Mouse (Mus musculus) right cerebral cortex, postnatal 10 days (tissue): ENCODE measurements around the gene Pde8b.

Experiments
- DNase-seq, 2 experiments: peaks; one replicate each; pipeline ENCODE4 v3.0.0; 2021; ENCODE audit warnings: low spot score in 2 of 2

Pde8b gene

GRCm38 (mm10) chr13:95249511-95250456 lies at the start of gene Pde8b:
Gene Pde8b, minus strand, starts transcription at chr13:95250336.
- peak in 1 of 2 experiments; percentile 38 for DNase-seq

- DNase-seq = no peak
Observed at GRCm38 (mm10) chr13:95291983-95292382, 41.8 kb upstream of the Pde8b start.

DNA sequence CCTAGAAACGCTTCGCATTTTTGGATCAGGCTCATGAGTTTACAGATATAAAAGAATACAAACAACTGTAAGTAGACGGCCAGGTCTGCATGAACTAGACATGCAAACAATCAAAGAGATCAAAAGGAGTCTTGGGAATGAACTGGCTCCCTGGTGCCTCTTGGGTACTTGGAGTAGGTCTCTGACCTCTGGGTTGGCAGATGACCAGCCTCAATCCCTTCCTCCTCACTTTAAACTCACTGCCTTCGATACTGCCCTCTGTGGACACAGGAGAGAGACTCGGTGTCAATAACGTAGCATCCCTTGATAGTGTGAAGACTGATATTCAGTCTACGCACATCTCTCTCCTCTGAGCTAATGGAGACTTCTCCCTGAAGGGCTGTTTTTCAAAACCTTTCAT lies 37.9 kb upstream of the Pde8b start:
- no peak for DNase-seq

DNA sequence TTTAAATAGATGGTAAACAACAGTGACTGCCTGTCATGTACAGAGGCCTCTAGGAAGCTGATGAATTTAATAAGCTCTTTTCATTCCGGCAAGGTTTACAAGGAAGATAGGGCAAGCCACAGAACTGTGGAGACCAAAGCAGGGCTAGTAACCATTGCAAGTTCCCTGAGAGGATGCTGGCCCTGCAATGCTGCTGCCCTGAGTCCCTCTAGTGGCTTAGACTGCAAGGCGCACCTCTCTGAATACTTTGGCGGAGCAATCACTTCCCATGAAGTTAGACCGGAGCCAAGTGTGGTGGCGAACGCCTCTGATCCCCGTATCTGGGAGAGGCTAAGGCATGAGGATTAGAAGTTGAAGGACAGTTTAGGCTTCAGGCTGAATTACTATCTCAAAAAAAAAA lies 36.9 kb upstream of the Pde8b start:
- peak; percentile 85 to 89 for DNase-seq

DNA sequence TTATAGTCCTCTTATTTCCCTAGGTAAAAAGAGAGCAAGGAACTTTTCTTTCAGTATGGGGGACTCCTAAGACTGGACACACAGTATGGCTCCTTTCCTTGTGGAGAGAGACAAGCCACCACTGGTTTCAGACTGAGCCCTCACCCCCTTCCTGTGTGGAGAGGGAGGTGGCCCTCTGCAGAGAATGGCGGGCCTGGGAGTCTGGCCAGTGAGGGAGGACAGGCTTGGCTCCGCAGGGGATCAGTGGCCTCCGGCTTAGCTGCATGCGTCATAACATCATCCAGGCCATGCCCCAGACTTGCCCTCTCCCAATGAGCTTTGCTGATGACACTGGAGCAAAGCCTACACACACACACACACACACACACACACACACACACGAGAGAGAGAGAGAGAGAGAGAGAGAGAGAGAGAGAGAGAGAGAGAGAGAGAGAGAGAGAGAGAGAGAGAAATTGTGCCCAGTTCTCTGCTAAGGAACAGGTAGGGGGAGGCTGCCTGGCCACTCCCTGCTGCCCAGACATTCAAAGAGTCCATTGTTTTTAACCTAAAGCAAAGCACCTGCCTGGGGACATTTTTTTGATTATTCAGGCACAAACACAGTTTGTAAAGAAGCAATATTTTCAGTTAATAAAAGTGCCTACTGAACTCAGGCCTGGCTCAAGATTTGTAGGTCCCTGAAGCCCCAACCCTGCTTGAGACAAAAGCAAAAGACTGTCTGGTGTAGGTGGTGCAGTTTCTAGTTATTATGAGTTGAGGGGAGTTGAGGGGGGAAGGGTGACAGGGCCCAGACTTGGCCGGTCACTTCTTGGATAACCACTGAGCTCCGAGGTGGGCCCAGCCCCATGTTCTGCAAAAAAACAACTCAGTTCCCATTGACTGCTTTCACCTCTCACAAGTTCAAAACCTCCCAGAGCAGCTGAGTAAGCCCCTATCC lies 31.9 kb upstream of the Pde8b start:
- DNase-seq = no peak

DNA sequence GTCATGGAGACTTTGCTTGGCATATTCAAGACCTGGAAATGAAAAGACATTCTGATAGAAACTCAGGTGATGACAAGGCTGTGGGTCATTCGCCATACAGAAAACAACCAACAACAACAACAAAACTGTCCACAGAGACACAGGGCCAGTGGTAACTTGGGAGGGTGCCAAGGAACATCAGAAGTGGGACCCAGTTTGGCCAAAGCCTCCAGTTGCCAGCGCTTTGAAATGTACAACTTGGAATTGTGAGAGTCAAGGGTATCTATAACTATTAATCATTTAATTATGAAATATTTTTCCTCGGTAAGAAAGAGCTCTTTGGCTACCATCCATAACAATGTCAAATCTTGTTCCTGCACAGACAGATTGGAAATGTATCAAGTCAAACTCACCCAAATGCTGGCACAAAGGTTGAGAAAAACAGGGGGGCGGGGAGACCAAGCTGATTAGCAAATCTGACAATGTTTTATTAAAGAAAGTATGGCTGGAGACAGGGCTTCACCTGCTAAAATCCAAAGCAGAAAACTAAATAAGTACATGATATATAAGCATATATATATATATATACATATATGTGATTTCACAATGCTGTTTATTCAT lies 28.4 kb upstream of the Pde8b start:
- no peak for DNase-seq

DNA sequence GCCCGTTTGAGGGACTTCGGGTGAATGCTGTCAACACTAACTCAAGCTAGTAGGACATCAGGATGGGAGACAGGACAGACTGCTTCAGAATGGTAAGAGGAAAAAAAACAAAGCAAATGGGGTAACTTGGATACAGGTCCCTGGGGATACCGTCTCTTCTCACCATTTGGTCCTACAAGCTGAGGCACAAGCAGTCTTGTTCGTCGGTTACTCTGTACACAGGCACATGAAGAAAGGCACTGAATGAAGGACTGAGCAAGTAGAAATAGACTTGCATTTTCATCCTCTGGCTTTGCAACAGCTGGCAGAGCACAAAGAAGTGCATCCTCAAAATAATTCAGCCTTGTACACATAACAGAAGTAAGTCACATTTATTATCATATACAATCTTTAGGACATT lies 14.6 kb upstream of the Pde8b start:
- no peak for DNase-seq

GRCm38 (mm10) chr13:95260886-95261789 lies 11.0 kb upstream of the Pde8b start:
- DNase-seq = no peak

- no peak for DNase-seq
Observed at GRCm38 (mm10) chr13:95260391-95260790, 10.3 kb upstream of the Pde8b start.

GRCm38 (mm10) chr13:95257083-95257482 lies 6.9 kb upstream of the Pde8b start:
- no peak for DNase-seq

- DNase-seq = no peak
Observed at GRCm38 (mm10) chr13:95255083-95255482, 4.9 kb upstream of the Pde8b start.

DNA sequence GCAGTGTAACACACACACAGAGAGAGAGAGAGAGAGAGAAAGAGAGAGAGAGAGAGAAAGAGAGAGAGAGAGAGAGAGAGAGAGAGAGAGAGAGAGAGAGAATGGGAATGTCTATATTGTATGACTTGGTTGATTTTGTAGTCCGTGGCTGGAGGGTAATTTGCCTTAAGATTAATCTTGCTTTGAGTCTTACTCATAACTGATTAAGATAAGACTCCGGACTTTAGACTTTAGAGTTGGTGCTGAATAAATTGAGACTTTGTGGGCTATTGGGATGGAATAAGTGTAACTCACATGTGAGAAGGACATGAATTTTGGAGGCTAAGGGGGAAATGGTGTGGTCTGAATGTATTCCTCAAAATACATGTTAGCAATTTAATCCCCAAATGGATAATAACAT lies 7.1 kb downstream of the Pde8b start:
- no peak for DNase-seq

DNA sequence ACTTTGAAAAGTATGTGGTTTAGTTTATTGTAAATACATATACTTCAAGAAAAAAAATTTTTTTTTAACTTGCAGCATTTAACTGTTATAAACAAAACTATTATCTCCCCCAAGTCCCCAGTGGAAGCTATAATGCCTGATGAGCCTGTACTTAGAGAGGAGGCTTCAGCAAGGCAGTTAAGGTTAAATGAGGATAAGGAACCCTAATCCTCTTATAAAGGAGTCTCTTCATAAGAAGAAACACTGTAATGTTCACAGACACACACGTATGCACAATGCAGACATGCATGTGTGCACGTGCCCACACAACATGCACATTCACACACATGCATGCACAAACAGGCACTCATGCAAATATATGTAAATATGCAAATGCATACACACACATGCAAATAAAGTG lies 12.6 kb downstream of the Pde8b start:
- no peak for DNase-seq

DNA sequence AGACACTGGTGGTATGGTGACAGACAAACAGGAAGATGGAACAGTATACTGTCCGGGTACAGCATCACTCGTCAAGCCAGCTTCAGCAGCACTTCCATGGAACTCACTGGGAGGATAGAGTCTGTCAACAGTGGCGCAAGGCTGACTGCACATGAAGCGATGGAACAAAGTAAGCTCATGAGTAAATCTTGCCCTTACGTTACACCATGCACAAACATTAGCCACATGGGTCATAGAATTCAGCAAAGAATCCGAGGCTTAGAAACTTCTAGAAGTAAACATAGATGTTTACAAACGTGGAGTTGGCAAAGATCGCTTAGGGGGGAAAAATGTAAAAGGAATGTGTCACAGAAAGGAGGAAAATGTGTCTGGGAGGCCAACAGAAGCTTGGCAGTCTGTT lies 14.9 kb downstream of the Pde8b start:
- DNase-seq = no peak

DNA sequence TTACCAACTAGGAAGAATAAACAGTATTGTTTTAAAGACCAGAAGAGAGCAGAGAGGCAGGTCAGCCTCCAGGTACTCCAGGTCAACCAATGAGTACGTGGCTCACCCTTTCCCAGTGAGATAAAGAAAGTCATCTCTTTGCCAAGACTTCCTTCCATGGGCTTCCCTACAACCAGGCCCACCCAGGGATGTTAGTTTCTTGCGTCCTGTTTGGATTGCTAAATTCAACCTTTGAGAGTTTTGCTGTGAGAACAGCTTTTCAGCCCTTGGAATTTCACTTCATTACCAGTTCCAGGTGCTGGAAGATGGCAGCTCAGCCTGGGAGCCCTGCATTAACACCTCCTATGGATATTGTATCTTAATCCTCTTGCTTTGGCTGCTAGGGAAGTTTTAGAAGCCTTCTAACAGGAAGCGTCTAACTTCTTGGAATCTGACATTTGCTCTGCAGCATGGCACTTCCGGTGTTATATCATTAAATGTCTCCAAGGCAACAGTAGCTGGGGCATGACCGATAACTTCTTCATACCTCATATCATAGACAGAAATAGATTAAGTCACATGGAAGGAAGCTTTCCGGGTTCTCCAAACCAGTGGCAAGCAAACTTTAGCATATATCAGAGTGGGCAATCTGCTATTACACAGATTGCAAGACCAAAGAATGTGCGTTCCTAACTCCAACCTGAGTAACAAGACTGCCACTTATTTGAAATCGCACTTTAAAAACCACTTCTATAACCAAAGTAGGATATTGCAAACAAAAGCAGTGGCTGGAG lies 18.6 kb downstream of the Pde8b start:
- DNase-seq = no peak

- DNase-seq = no peak
Observed at GRCm38 (mm10) chr13:95230326-95230725, 19.8 kb downstream of the Pde8b start.

DNA sequence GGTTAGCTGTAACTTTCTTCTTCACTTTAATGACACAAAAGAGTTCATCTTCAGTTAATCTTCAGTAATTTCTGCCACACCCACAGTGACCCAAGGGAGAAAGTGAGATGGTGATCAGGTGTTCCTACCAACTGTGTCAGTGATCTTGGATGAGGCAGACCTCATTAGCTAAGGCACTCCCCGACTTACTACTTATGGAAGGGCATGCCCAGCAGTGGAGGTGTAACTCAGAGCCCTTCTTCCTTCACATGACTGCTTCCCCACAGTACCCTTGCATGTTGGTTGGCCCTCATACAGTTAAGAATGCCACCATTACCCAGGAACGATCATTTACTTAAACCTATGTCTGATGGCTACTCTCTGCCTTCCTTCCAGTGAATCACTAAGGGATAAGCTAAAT lies 25.6 kb downstream of the Pde8b start:
- no peak for DNase-seq

DNA sequence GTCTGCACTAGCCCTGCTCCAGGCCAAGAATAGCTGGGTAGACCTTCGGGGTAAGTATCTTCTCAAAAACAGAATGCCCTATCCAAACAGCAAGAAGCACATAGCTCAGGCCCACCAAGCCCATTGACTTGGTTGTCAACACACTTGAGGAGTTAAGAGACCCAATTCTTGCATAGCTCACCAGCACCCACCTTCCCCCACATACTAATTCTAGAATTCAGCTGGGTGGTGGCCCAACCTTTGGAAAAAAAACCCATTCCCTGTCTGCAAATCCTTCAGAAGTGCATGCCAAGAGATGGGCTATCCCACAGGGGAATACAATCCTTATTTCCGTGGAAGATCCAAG lies 26.7 kb downstream of the Pde8b start:
- no peak for DNase-seq

DNA sequence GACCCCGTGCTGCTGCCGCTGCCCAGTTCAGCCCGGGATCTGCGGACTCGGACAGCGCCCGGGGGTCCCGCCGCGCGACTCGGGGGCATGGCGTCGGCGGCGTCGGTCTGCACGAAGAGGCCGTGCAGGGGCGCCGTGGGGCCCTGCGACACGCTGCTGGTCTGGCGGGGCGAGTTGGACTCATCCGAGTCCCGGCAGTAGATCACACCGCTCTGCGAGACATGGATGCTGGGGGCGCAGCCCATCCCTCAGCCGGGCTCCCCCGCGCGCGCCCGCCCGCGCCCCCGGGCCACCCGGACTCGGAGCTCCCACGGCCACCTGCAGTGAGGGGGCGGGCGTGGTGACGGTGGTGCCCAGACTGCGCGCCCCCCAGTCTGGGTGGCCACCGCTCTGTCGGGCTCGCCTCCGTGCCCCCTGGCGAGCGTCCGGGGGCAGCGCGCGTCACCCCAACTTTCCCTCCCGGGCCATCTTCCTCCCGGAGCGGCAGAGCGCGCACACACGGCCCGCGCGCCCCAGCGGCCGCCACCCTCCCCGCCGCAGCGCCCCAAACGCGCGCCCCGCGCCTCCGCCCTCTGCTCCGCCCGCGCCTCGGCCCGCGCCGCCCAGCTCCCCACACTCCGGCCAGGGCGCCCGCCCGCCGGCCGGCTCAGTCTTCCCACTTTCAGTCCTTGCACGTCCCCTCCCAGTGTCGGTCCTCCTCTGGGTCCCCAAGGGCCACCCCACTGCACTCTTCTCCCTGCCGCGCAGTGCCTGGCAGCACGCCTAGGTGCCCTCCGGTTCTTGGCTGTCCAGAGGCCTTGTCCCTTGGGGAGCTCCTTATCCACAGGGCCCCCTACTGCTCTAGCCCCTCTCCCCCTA lies 27.3 kb downstream of the Pde8b start:
- DNase-seq = peak; percentile 65 to 68
